In genomic region chr5:45651026-45651703, GRCm38 (mm10) we compare ENCODE assay signal across 16 mouse cellular contexts. TPM values are rescaled to one million over a fixed set of nuclear protein-coding genes. Genes with fewer than 3 reads are reported as not detected.
"Had no signal": no experiment of that assay in that cellular context is flagged by ENCODE, and none has a peak within 500 bp of the region (broad histone marks: within the 10 kb centered on the region; RNA-seq: fewer than 3 reads in every experiment).

No protein-coding gene starts in this region.

- ATAC-seq: midbrain, embryonic 16.5 days had no signal

- H3K9ac ChIP-seq: hindbrain, embryonic 15.5 days; limb, embryonic 15.5 days; liver, embryonic 15.5 days; lung, embryonic 14.5 days; midbrain, embryonic 12.5 days; neural tube, embryonic 13.5 days had no signal

- H3K27me3 ChIP-seq: hindbrain, embryonic 15.5 days; limb, embryonic 15.5 days; liver, embryonic 15.5 days; midbrain, embryonic 12.5 days; neural tube, embryonic 13.5 days had no signal

- H3K4me2 ChIP-seq: hindbrain, embryonic 15.5 days; limb, embryonic 15.5 days; liver, embryonic 15.5 days; lung, embryonic 14.5 days; midbrain, embryonic 12.5 days; neural tube, embryonic 13.5 days had no signal

- DNase-seq: lung, embryonic 14.5 days; lung, postnatal 14 days; retina, postnatal 1 day; right cerebral cortex, postnatal 4 days; spleen, adult 18-20 months; thymus, adult 18-20 months; thymus, postnatal 25 days had no signal

- H3K9me3 ChIP-seq: hindbrain, embryonic 15.5 days; limb, embryonic 15.5 days; liver, embryonic 15.5 days; midbrain, embryonic 12.5 days; neural tube, embryonic 13.5 days had no signal

- H3K4me1 ChIP-seq: hindbrain, embryonic 15.5 days; limb, embryonic 15.5 days; liver, embryonic 15.5 days; midbrain, embryonic 12.5 days; neural tube, embryonic 13.5 days had no signal

- H3K36me3 ChIP-seq: hindbrain, embryonic 15.5 days; limb, embryonic 15.5 days; liver, embryonic 15.5 days; midbrain, embryonic 12.5 days; neural tube, embryonic 13.5 days had no signal

- H3K27ac ChIP-seq: hindbrain, embryonic 15.5 days; left cerebral cortex, adult 2 months; limb, embryonic 15.5 days; liver, embryonic 15.5 days; macrophage; midbrain, embryonic 12.5 days; neural tube, embryonic 13.5 days had no signal

- H3K4me3 ChIP-seq: hindbrain, embryonic 15.5 days; left cerebral cortex, adult 2 months; limb, embryonic 15.5 days; liver, embryonic 15.5 days; midbrain, embryonic 12.5 days; neural tube, embryonic 13.5 days had no signal

RNA-seq across cellular contexts. Expression of gene Fam184b, which starts 11.8 kb away (rescaled TPM):
- total RNA-seq: megakaryocyte-erythroid progenitor cell, adult 5-6 weeks had no signal
- polyA plus RNA-seq: macrophage had no signal
